Mouse (Mus musculus) thymus, postnatal 10 days (tissue): Measurements from ENCODE around the gene Arl3.

Experiments used
- DNase-seq, 2 experiments: peaks; one replicate each; pipeline ENCODE4 v3.0.0; 2021; ENCODE audit warnings: low spot score in 2 of 2

The Arl3 gene

DNA sequence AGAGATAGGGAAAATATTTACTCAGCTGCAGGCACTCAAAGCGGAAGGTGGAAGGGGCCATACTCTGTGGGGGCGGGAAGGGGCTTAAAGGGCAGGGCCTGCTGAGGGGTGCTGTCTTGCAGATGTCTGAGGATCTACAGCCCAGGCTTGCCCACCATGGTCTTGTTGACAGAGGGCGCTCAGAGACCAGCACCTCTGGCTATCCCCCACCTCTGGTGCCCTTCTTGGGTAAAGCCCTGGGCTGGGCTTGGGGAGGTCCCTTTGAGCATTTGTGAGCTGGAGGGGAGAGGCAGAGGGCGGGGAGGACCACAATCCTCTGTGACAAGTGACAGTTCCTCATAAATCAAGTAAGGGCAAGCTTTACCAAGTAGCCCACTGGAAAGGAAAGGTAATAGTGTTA is 39.9 kb downstream of the Arl3 start:
- no peak for DNase-seq

DNA sequence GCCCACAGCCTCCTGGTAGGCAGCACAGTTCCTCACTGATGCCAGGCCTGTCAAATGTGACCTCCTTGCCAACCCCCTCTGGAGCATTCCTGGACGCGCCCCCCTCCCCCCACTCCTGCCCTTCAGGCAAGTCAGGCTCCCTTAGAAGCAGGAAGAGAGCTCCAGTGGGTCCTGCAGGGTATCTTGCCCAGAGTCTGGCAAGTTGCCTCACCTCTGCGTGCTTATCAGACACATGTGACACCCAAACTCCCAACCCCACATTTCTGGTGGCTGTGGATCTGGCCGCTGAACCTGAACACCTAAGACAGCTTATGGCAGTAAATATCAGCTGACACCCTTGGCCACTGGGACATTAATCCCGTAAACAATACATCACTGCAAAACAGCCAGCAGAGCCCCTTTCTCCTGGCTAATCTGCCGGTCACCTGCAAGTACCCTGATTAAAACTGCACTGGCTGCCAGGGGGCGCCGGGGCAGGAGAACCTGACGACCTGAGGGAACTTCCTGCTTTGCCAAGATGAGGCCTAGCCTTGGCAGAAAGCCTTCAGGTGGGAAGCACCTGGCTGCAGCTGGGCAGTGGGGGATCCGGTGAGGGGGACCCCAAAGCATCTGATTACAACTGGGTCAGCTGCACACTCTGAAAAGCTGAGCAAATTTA is 40.8 kb downstream of the Arl3 start:
- no peak for DNase-seq

- no peak for DNase-seq
These were observed 41.6 kb downstream of the Arl3 start for GRCm38 (mm10) chr19:46531071-46532030.

DNA sequence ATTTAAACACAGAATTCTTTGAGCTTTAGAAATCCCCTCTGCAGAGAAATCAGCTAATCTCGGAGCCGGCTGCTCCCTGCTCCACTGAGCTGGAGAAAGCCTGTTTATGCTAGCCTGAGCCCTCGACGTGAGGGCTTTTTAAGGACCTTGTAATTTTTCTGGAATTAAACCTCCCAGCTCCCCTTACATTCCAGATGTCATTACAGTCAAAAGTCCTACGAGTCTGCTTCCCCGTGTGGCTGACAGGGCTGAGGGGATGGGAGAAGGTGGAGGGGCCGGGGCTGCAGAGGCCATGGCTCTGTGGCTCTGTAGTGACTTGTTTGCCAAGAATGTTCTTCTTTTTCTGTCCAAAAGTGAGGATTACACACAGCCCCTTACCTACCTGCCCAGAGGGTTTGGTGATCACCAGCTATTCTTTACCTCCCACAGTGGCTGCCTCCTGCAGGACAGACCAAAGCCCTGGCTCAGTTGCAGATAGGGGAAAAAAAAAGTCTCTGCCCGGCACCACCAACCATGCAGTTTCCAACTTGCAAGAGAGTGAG is 42.5 kb downstream of the Arl3 start:
- DNase-seq: no peak

DNA sequence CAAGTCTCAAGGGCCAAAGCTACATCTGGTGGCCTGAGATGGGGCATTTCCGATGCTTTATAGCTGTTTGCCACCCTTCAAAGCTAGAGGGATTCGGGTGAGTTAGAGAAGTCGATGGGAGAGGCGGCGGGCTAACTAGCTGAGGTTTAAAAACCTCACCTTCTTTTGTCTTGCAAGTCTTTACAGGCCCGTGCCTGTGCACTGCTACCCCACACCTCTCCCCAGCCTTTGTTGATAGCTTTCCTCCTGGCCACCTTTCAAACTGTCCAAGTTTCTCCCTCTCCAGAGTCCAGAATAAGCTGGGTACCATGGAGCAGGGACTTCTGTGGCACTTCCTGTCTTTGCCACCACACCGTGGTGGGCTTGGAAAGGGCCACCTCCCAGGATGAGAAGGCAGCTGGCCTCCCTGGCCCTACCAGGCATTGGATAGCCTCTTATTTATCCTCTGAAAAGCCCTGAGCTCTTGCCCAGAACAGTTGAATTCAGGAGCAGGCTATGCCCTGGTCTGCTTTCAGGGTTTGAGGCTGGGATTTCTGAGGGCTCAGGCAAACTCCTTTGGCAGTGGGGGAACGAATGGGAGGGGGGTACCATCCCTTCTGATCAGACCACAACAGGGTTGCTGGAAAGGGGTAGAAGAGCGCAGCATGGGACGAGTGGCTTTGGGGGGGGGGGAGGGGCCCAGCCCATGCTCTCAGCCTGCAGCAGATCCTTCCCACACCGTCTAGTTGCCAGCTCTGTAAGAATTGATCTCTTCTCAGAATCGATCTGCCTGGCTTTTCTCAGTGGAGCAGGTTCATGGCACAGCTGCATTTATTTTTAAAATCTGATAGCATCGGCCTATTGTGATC is 43.2 kb downstream of the Arl3 start:
- DNase-seq: no peak

GRCm38 (mm10) chr19:46528529-46529213 is 44.3 kb downstream of the Arl3 start:
- DNase-seq: peak; percentile 66 to 70

- peak in 1 of 2 experiments; percentile 49 for DNase-seq
These were observed 45.1 kb downstream of the Arl3 start for GRCm38 (mm10) chr19:46527632-46528528.

GRCm38 (mm10) chr19:46525691-46526631 is 47.0 kb downstream of the Arl3 start:
- DNase-seq: no peak

DNA sequence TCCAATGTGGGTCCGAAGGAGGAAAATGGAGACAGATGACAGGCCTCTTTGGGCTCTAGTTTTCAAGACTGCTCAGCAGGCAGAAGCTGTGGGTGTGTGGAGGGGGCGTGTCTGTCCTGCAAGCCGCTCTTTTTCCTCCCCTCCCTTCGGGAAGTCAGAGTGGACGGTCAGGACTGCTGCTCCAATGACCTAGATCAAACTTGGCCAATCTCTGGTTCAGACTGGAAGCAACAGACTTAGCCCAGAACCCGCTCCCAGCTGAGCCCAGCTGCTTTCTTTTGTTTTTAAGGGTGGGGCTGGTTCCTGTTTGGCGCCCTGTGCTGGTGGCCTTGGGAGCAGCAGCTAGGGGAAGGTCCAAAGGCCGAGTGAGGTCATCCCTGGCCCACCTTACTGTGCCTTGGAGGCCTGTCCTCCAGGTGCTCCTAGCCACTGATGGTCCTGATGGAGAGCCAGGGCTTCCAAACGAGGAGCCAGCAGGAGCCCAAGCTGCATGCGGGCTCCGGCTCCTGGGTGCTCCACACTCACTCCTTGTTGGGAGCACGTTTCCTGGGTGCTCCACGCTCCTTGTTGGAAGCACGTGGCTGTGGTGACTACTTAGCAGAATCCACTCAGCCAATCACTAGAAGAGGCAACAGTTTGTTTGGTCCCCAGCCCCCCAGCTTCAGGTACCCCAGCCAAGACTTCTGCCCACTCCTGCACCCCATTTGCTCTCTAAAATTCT is 48.2 kb downstream of the Arl3 start:
- DNase-seq: no peak

- no peak for DNase-seq
These were observed 48.9 kb downstream of the Arl3 start for GRCm38 (mm10) chr19:46524152-46524544.

GRCm38 (mm10) chr19:46523480-46524151 is 49.4 kb downstream of the Arl3 start:
- no peak for DNase-seq

- no peak for DNase-seq
These were observed 49.9 kb downstream of the Arl3 start for GRCm38 (mm10) chr19:46523131-46523479.

GRCm38 (mm10) chr19:46522433-46523044 is 50.5 kb downstream of the Arl3 start:
- no peak for DNase-seq

- DNase-seq: no peak
These were observed 51.3 kb downstream of the Arl3 start for GRCm38 (mm10) chr19:46521698-46522097.

GRCm38 (mm10) chr19:46518828-46519621 is 54.0 kb downstream of the Arl3 start:
- DNase-seq: no peak

DNA sequence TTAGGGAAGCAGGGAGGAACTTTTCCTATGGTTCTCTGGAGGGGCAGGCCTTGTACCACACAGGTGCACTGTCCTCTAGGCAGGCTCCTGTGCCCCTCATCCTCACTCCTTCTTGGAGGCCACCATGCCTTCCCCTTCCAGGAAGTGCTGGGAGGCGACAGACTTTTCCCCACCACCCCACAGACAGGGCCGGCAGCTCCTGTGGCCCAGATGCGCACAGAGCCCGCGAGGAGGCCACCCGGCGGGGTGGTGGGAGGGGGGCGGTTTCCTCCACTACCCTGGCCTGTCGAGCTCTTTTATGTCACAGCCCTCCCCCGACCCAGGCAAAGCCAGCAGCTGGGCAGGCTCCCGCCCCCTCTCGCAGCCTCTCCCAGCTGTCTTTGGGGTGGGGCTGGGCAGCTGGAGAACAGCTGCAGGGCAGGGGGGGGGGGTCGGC is 54.6 kb downstream of the Arl3 start:
- DNase-seq: peak; percentile 80 to 86
